Mouse (Mus musculus) CH12F3 (cell line): ENCODE data around the gene Lemd1.

Source experiments
- in situ Hi-C: fragments of 300-500 bp; cut with MboI; formaldehyde crosslinking; loops from 2 replicates; pipeline ENCODE4 v1.14.3; 2020; ENCODE audit warnings: low sequenced_read_pairs

Lemd1 gene

DNA sequence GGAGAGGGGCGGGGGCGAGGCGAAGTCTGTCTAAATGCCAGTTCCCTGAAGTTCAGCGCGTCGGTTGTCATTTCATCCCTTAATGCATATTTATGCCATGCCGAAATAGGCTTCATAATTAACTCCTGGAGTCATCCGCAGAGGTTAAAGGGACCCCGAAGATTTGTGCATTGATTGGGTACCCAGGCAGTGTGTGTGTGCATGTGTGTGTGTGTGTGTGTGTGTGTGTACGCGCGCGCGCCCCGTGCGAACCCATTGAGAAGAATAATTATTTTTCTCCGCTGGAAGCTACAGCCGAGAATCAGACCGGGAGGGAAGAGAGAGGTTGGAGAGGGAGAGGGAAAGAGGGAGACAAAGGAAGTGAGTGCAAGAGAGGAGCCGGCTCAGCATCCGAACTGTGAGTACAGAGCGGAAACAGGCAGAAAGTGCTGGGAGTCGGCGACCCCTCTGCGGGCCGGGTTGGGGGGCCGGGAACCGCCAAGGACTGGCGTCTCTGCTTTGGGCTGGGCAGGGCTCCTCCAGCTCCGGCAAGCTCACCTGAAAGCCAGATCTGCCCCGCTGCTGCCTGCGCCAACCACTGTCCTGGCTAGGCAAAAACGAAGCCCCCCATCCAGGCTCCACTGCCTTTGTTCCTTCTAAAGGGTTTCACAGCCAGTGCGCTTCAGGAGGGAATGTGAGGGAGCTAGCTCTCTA lies at the start of gene Lemd1, which contains the start of gene AC124108.1:
Gene Lemd1 (plus strand): TSS at position 339 of the 693 bp plus-strand sequence.
Gene AC124108.1 (plus strand): TSS at position 365 of the 693 bp plus-strand sequence.
- in situ Hi-C loops: no loop called here

GRCm38 (mm10) chr1:132141753-132142152 lies 49.5 kb upstream of the Lemd1 start:
- in situ Hi-C loops: no loop called here

DNA sequence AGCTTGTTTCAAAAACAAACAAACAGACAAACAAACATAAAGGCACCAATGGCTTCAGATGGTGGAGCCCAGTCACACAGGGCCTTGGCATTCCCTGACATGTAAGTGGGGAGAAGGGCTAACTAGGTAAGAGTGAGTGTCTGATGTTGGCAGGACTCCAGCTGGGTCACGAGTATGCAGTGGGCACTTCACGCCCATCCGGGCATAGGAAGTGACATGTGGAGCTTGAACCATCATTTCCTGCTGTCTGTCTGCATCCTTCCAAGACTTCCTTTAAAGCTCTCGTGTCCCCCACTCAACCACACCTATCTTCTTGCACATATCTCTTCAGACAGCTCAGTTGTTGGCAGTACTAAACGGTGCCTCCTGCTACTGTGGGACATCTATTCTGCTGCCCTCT lies 48.2 kb upstream of the Lemd1 start:
- in situ Hi-C loops: no loop called here

DNA sequence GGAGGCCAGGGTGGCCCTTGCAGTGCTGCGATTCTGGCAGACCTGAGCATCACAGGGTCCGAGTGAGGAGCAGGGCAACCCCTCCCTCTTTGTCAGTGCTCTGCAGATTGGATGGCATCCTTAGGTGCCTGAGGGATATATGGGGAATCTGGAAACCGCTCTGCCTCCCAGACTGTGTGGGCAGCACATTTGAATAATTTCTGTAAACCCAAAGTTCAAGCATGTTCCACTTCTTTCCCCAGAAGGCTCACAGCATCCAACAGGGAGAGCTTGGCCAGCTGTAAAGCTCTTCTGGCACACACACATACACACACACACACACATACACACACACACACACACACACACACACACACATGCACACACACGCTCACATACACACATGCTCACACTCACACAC lies 47.5 kb upstream of the Lemd1 start:
- in situ Hi-C loops: no loop called here

DNA sequence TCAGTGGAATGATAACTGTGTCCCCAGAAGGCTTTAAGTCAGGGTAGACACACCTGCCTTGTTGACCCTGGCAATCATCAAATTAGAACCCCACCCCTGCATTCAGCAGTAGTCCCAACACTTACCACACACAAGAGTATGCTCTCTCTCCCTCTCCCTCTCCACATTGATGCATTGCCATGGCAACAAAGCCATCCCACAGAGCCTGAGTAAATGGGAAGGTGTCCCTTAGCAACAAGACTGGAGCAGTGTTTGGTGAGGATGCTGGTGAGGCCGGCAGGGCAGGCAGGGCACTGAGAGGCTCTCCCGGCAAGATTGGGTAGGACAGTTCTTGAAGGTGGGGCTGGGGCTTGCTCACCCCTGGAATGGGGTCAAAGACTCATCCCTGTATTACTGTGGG lies 47.0 kb upstream of the Lemd1 start:
- in situ Hi-C loops: no loop called here

DNA sequence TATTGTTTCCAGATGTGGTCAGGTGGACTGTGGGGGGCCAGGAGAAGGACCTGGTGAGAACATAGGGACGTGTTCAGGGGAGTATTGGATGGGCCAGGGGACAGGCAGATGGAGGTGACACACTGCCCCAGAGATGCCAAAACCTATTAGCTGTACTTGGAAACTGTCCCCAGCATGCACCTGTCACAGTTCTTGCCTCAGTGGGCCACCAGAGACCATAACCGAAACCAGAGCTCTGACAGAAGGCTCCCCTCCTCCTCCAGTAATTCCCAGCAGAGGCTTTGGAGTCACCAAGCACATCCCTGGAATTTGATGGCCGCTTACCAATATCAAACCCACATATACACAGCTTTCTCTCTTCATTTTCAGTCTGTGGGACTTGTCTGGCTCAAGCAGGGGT lies 46.4 kb upstream of the Lemd1 start:
- in situ Hi-C loops: no loop called here

DNA sequence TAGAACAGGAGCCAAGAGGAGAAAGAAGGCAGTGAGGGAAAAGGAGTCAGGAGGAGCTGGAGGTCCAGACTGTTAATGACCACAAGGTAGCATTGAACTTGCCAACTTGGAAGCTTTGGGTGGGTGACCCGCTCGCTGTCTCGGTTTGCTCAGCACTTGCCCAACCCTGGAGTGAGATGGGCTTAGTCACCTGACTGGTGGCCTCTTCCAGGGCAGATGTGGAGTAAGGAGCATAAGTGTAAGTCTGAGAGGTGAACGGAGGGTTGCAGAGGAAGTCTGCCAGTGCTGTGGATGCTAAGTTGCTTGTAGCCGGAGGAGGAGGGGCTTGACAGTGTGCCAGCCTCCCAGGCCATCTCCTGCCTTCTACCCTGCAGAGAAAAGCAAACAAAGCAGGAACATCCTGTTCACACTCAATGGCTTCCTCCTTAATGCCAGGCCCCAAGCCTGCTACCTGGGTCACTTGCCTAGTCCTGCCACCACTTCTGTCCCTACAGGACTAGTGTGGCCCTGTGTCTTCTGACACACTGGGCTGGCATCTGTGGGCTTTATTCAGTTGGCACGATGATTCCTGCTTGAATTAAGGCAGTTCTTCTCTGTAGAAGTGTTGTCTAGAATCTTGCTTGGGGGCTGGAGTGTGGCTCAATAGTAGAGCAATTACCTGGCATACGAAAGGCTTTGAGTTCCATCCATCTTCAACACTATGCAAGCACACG lies 45.1 kb upstream of the Lemd1 start:
- in situ Hi-C loops: no loop called here

DNA sequence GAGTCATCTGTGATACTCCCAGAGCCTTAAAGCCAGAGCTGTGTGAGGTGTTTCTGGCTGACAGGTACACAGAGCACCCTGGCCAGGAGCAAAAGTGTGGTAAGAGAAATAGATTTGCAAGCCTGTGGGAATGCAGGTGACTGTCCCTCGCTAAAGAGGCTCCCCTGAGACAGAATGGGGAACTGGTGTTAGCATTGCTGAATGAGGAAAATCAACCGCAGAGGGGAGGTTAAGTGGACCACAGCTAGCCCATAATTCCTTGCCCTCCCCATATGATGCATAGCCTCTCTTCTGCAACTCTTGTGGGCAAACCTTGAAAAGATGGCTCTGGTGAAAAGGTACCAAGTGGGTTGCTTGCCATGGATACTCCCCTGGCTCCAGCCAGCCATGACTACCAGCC lies 41.8 kb upstream of the Lemd1 start:
- in situ Hi-C loops: no loop called here

DNA sequence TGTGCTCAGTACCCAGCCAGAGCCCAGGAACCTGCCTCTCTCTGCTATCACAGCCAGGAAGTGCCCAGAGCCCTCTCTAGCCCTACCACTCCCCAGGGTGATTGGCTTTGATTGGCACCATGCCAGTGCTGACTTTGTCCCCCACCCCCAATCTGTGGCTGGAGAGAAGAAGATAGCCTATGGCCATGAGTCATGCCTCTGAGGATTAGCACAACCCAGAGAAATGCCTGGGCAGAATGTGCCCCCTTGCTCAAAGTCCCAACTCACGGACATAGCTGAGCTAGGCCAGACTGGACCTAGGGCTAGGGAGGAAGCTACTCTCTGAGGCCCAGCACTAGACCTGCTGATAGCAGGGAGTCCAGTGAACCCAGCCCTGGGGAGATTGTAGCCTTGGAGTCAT lies 41.1 kb upstream of the Lemd1 start:
- in situ Hi-C loops: no loop called here

DNA sequence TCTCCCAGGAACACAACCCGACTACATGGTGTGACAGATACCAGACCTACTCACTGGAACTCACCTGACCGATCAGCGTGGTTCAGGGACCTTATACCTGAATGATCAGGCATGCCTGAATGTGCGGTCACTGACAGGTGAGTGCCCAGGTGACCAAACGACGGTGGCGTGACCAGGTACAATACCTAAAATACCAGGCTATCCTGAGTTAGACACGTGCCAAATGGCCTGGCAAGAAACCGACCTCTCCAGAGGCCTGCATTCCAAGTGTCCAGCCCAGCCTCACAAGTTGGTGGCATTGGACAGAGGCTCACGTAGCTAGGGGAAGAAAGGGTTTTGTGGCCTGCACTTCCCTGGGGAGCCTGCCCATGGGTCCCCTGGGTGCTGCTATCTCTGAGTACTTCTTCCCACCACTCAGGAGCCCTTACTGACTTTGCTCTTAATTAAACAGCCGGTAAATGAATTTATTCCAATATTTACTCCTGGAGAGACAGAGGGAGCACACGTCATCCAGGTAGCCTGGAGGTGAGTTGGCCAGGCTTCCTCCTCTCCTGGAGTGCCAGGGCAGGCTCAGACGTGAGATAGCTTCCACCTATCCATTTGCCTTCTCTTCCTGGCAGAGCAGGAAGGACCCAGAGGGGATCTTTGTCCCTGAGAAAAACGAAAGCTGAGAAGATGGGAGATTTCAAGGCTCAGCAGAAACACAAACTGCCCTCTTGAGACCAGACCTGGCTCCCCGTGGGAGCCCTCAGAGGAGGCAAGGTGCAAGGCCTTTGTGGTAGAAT lies 40.2 kb upstream of the Lemd1 start:
- in situ Hi-C loops: no loop called here

DNA sequence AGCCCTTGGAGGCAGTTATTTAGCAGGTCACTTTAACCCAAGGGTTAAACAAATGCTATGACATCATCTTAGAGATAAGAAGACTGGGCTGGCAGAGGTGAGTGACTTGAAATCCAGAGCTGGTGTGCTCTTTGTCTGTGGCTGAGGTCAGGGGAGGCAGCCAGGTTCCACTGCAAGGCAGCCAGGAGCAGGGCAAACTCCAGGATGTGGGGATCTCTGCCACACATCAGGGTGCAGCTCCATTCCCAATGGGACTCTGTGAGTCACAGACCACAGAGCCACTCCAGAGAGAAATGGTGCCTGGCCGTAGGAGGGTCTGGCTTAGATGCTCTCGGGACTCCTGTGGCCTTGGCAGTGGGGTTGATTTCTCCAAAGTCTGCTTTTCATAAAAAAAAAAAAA lies 39.3 kb upstream of the Lemd1 start:
- in situ Hi-C loops: no loop called here

DNA sequence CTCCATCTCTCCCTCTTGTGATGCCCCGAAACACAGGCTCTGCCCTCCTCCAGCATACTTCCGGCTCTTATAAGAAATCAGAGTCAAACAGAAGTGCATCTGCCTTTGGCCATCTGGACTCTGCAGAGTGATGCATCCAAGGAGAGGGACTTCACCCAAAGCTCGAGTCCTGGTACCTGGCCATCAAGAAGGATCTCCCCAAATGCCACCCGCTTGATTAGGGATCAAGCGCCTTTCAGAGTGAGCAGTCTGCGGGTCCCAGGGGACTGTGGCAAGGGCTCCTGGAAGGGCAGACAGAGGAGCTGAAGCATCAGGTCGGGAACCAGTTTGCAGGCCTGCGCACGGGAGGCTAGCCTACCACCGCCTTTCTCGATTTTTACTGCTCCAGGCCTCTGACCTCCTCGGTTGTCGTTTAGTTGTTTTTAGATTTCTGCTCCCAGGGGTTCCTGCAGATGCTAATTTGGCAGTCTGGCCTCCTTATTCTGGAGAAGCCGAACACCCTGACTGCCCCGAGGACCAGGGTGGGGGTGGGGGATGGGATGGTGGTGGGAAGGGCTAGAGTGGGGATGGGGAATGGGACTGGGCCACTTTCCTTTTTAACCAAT lies 38.0 kb upstream of the Lemd1 start:
- in situ Hi-C loops: no loop called here

- in situ Hi-C loops: no loop called here
These were observed 37.5 kb upstream of the Lemd1 start for GRCm38 (mm10) chr1:132153691-132154090.

DNA sequence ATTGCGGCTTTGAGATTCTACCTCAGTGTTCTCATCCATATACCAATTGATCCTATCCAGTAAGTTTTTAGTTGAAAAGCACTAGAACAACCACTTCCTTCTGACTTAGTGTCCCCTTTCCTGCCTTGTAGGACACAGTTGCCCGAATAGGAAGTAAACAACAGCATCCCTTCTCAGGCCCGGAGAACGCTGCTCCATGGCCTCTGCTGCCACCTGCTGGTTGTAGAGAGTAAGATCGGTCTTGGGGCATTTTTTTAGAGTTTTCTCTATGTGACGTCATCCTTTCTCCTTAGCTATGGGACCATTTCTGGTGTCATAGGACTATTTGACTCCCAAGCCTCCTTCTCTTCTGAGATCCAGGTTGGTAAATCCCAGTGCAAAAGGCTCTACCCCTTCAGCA lies 35.5 kb upstream of the Lemd1 start:
- in situ Hi-C loops: loop anchor here (5.0 kb wide), 1 partner anchor 33 kb away; no protein-coding TSS in a partner anchor

GRCm38 (mm10) chr1:132157016-132157781 lies 34.0 kb upstream of the Lemd1 start:
- in situ Hi-C loops: loop anchor here (5.0 kb wide), 1 partner anchor 35 kb away; no protein-coding TSS in a partner anchor

DNA sequence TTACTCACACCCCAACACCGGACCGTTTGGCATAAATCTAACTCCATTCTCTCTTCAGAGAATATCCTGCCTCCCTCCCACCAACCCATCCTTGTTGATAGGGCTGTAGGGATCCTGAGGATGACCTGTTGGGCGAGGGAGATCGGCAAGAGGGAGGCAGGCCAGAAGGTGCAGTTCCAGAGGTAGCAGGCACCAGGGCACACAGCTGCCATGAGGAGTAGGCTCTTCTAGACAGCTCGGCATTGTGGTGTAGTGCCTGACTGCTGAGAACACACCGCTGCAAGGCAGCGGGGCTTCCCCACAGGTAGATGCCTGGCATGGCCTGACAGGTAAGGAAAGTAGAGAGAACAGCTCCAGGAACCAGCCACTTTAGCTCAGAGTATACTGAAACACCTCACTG lies 33.4 kb upstream of the Lemd1 start:
- in situ Hi-C loops: loop anchor here (5.0 kb wide), 1 partner anchor 36 kb away; no protein-coding TSS in a partner anchor

GRCm38 (mm10) chr1:132158741-132159140 lies 32.5 kb upstream of the Lemd1 start:
- in situ Hi-C loops: loop anchor here (5.0 kb wide), 1 partner anchor 36 kb away; no protein-coding TSS in a partner anchor

GRCm38 (mm10) chr1:132159681-132160080 lies 31.6 kb upstream of the Lemd1 start:
- in situ Hi-C loops: loop anchor here (5.0 kb wide), 2 partner anchors 37 to 78 kb away; no protein-coding TSS in a partner anchor

GRCm38 (mm10) chr1:132161211-132161880 lies 29.9 kb upstream of the Lemd1 start:
- in situ Hi-C loops: loop anchor here (5.0 kb wide), 1 partner anchor 76 kb away; no protein-coding TSS in a partner anchor
